Mouse (Mus musculus): ENCODE results near the gene Eif4b.
"Not testable (repeated sequence)": the region's sequence is repeated elsewhere in the genome, so short reads cannot be mapped to it uniquely, and the experiment has no call there.

The Eif4b gene

DNA sequence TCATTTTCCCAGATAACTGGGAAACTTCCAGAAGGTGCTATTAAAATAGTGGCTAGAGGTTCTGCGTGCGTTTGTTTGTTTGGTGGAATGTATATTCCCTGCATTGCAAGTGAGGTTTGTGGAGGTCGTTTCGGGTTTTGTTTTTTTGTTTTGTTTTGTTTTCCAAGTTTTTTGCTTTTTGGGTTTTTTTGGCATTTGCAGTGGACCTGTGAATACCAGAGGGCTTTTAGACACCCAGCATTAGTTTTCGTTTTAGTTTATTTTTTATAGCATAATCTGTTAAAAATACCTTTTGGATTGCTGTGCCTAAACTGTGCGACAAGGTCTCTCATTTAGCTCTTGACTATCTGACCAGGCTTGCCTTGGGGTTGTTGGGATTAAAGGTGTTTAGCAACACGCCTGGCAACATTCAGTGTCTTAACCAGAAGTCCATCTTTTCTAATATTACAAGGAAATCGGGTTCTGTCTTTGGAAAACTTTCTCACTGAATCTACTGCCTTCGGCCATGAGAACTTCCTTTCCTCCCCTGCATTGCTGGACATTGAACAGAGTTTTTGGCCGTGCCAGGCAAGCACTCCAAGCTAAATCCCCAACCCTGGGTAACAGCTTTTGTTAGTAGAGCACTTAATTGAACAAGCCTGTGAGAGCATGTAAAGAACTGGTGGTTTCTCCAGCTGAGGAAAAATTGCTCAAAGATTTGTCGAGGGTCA lies 1.5 kb downstream of the Eif4b start:
- no peak for DNase-seq (ENCODE audit: low spot score in 2 of 2)

- DNase-seq (ENCODE audit: low spot score in 2 of 2) = no peak
Observed at GRCm38 (mm10) chr15:102077111-102077677, 3.6 kb downstream of the Eif4b start.

GRCm38 (mm10) chr15:102079221-102079620 lies 5.6 kb downstream of the Eif4b start:
- DNase-seq (ENCODE audit: low spot score in 2 of 2) = no peak

- not testable (repeated sequence) for DNase-seq (ENCODE audit: low spot score in 2 of 2)
Observed at GRCm38 (mm10) chr15:102079924-102080323, 6.4 kb downstream of the Eif4b start.

DNA sequence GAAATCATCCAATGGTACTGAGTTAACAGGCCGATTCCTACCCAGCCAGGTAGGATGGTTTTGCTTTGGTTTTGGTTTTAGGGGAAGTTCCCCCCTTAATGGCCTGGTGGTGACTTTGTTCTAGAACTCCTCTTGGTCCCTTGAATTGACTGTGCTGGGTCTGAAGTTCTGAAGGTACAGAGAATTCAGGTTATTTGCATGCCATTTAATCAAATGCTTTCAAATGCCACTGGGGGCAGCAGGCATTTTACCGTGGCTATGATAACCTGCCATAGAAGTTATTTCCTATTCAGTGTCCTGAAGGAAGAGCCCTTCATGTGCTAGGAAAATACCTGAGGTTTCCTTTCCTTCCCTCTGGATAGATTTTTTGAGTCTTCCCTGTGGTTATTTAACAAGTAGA lies 6.9 kb downstream of the Eif4b start:
- DNase-seq (ENCODE audit: low spot score in 2 of 2) = no peak

DNA sequence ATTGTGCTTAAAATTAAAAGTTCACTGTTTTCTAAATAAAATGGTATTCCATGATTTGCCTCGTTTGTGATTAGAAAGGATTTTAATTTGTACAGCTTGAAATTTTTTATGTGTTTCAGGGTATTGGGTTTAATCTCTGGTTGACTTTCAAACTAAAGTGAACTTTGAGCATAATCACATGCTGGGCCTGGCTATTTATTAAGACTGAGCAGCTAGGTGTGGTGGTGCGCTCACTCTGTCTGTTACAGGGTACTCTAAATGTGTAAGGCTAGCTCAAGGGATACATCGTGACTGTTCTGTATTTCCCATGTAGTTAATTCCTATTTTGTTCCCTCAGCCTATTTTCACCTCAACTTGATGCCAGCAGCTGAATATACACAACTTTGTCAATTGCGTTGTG lies 8.6 kb downstream of the Eif4b start:
- DNase-seq (ENCODE audit: low spot score in 2 of 2) = no peak

DNA sequence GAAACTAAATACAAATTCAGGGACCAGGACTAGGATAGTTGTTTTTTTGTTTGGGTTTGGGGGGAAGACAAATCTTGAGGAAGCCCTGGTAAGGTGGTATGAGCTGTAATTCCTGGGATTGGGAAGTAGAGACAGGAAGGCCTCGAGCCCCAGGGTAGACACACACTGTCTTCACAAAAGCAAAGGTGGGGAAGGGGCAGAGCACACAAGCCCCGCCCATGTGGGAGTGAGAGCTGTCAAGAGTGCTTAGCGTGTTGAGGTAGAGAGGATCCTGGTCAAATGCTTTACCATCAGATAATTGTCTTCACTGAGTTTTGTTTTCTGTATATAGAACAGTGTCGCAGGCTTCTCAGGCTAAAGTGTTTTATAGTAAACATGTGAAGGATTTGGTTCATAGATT lies 9.5 kb downstream of the Eif4b start:
- DNase-seq (ENCODE audit: low spot score in 2 of 2) = no peak

- peak in 1 of 2 experiments; percentile 59 for DNase-seq (ENCODE audit: low spot score in 2 of 2)
Observed at GRCm38 (mm10) chr15:102089914-102090585, 16.5 kb downstream of the Eif4b start.

DNA sequence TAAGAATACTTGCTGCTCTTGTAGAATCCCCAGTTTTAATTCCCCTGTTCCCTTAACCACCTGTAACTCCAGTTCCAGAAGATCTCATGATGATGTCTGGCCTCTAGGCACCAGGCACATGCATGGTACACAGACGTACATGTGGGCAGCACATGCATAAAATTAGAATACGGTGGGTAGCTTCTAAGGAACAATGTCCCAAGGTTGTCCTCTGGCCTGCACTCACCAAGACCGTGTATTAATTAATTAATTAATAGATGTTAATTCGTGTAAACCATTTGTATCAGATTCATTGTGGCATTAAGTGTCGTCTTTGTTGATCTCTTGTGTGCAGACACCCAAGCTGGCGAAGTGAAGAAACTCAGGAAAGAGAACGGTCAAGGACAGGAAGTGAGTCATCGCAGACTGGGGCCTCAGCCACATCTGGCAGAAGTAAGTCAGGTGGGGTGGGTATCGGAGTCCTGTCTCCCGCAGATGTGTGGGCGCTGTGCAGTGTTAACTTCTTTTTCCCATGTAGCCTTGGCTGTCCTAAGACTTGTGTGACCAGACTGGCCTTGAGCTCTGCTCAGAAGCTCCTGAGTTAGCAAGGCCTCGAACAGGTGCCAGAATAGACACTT lies 17.6 kb downstream of the Eif4b start:
- DNase-seq (ENCODE audit: low spot score in 2 of 2) = peak in 1 of 2 experiments; percentile 61

- no peak for DNase-seq (ENCODE audit: low spot score in 2 of 2)
Observed at GRCm38 (mm10) chr15:102091688-102092087, 18.1 kb downstream of the Eif4b start.

DNA sequence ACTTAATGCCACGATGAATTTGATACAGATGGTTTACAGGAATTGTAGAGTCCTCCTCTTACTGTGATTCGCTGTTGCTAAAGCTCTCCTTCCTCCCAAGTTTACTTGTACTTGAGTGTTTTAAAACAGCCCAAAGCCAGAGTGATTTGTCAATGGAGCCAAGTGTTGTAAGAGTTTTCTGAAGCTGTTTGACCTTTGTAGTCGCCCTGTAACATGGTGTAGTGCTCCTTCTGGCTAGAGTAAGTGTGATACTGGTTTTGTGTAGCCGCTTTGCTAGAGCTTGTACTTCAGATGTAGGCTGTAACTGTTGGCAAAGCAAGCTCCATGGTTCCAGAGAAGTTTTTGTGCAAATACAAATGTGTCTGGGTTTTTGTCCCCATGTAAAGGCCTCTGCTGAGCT lies 18.6 kb downstream of the Eif4b start:
- DNase-seq (ENCODE audit: low spot score in 2 of 2) = no peak

DNA sequence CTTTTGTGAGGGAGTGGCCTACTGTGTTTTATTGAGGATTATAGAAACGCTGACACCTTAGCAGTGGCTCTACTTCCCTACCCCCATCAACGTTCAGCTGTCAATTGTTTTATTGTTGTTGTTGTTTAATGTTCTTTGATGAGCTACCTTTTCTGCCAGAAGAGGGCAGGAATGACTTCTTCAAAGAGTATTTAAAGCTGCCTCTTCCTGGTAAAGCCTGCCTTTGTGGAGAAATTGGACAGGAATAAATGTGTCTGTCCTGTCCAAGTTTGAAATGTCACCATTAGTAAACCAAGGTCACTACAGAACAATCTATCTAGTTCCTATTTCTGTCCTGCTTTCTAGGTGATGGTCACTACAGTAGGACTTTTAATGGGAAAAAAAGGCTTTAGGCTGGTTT lies 20.6 kb downstream of the Eif4b start:
- no peak for DNase-seq (ENCODE audit: low spot score in 2 of 2)

DNA sequence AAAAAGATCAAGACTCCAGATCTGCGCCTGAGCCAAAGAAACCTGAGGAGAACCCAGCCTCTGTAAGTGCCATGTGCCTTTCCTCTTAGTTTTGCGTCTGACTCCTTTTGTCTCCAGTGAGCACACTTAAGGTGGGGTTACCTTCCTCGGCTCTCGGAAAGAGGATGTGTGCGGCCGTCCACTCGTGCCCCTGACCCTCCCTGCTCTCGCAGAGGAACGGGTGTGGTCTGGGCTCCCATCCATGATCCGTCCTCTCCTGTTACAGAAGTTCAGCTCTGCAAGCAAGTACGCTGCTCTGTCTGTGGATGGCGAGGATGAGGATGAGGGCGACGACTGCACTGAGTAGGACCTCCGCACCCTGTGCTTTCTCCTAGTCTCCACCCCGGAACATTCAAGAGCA lies 21.4 kb downstream of the Eif4b start:
- peak in 1 of 2 experiments; percentile 55 for DNase-seq (ENCODE audit: low spot score in 2 of 2)

- peak in 1 of 2 experiments; percentile 57 for DNase-seq (ENCODE audit: low spot score in 2 of 2)
Observed at GRCm38 (mm10) chr15:102097147-102097915, 23.8 kb downstream of the Eif4b start.

DNA sequence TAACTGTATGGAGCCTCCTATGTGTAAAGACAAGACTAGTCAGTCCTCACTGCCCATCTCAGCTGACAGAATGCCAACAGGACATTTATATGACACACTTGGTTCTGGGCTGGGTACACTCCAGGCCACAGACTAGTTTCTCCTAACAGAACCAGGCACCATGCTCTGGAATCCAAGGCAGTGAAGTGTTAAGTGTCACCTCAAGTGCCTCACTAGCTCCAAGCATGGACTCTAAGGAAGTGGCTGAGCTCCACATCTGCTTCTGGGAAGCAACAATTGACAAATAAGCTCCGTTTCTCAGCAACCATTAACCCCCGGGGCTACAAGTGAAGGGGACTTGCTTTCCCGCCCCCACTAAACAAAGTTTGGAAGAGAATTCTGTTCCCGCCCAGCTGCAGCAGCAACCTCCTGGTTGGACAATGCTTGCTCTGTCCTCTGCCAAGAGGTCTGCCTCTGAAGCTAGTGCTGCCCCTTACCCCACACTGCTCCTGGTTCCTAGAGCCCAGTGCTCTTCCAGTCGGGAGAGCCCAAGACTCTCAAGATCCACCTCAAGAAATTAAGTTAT lies 24.5 kb downstream of the Eif4b start:
- DNase-seq (ENCODE audit: low spot score in 2 of 2) = no peak

- DNase-seq (ENCODE audit: low spot score in 2 of 2) = no peak
Observed at GRCm38 (mm10) chr15:102099260-102099659, 25.7 kb downstream of the Eif4b start.

- DNase-seq (ENCODE audit: low spot score in 2 of 2) = no peak
Observed at GRCm38 (mm10) chr15:102099771-102100160, 26.2 kb downstream of the Eif4b start.

- DNase-seq (ENCODE audit: low spot score in 2 of 2) = peak; percentile 57 to 83
Observed at GRCm38 (mm10) chr15:102100161-102100981, 26.8 kb downstream of the Eif4b start, which contains the start of gene Tns2. Gene Tns2 (plus strand): TSS chr15:102100413.

DNA sequence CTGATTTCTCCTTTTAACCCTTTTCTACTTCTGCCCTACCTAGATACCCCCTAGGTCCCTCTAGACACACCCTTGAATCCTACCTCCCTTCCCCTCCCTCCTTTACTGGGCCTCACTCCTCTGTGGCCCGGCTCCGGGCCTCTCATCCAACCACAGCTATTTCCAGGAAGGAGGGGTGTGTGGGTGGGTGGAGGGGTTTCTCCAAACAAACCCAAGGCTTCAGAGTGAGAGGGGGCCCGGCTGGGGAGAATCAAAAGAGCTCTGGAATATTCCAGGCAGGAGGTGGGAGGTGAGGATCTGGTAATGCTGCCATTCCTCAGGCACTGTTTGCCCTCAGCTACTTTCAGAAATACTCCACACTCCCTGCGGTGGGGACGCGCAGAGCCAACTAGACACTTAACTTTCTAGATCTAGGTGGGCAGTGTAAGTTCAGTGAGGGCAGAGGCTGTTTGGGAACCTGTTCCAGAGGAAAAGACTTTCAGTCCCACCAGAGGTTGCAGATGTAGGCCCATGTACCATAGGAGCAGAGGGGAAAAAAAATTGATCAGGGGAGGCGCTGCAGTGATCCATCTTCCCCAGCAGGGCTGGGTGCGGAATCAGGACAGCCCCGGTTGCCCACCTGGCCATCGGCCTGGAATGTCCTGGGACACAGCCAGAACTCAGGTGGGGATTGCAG lies 27.6 kb downstream of the Eif4b start:
- no peak for DNase-seq (ENCODE audit: low spot score in 2 of 2)

Data from spleen, postnatal 4 days (tissue).